Mouse (Mus musculus) ES-E14 (cell line): Measurements from ENCODE around the gene Mn1.

ENCODE experiments used
- CHD2 ChIP-seq: IDR thresholded peaks from 2 replicates; pipeline ENCODE4 v1.6.1; 2014; ENCODE audit warnings: mild to moderate bottlenecking, low read depth, low read length, inconsistent platforms
- MAFK ChIP-seq: IDR thresholded peaks from 2 replicates; pipeline ENCODE4 v1.6.1; 2014; ENCODE audit warnings: mild to moderate bottlenecking, low read depth, low read length, inconsistent platforms; ENCODE audit not compliant: insufficient read depth
- ZC3H11A ChIP-seq: IDR thresholded peaks from 2 replicates; pipeline ENCODE4 v1.6.1; 2012; ENCODE audit warnings: low read depth, mild to moderate bottlenecking, inconsistent platforms, low read length, borderline replicate concordance
- ZNF384 ChIP-seq: IDR thresholded peaks from 2 replicates; pipeline ENCODE4 v1.6.1; 2012; ENCODE audit warnings: low read depth, low read length, inconsistent platforms

DNA sequence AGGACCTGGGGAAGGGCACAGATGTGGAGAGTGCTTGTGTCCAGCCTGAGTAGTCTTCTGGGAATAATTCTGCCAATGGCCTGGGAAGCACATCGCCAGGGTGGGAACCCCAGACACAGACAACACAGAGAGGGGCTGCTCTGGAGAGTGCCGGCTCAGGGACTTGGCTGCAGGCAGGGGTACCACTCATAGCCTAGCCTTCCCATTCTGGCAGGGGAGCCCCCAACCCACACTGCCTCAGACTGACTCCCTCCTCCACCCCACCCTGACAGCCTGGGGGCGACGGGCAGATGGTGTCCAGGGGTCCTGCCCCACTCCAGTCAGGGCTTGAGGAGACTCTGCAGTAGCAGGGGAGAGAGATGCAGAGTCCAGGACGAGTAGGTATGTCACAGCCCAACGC, 41.5 kb downstream of the Mn1 start:
- TF ChIP-seq ZC3H11A, result no peak
- TF ChIP-seq MAFK, result no peak
- TF ChIP-seq CHD2, result no peak
- TF ChIP-seq ZNF384, result no peak
